ENCODE assay signal across 16 mouse cellular contexts in the genomic region with DNA sequence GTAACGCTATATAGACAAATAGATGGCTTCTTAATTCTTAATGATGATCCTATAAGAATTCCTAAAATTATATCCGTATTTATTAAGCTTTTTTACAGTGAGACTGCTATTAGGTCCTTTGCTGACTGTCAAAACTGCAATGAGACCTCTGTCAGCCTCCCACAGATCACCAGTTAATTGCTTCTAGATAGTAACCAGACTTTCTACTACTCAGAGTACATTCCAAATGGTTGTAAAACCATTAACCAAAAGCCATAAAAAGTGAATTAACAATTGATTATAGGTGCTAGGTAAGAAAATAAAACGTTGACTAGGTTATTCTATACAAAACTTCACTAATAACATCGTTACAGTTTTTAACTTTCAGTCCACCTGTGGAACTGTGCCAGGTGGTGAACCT.
"Had no signal": no experiment of that assay in that cellular context is flagged by ENCODE, and none has a peak within 500 bp of the region (broad histone marks: within the 10 kb centered on the region; RNA-seq: fewer than 3 reads in every experiment).

No protein-coding gene starts in this region.

- H3K27me3 ChIP-seq: neural tube, embryonic 13.5 days; neural tube, embryonic 15.5 days; stomach, embryonic 15.5 days had no signal

- H3K36me3 ChIP-seq: neural tube, embryonic 13.5 days; neural tube, embryonic 15.5 days; stomach, embryonic 15.5 days had no signal

- H3K9ac ChIP-seq: neural tube, embryonic 13.5 days; neural tube, embryonic 15.5 days; stomach, embryonic 15.5 days had no signal

- H3K9me3 ChIP-seq: neural tube, embryonic 13.5 days; neural tube, embryonic 15.5 days; stomach, embryonic 15.5 days had no signal

- H3K27ac ChIP-seq: neural tube, embryonic 13.5 days; neural tube, embryonic 15.5 days; stomach, embryonic 15.5 days; stomach, postnatal 0 days had no signal

- H3K4me3 ChIP-seq: neural tube, embryonic 13.5 days; neural tube, embryonic 15.5 days; stomach, embryonic 15.5 days had no signal

- DNase-seq: retina, postnatal 1 day; right cerebral cortex, adult 18-20 months; right cerebral cortex, postnatal 14 days; right cerebral cortex, postnatal 25 days; right cerebral cortex, postnatal 4 days; spleen, adult 18-20 months; thymus, adult 18-20 months; thymus, adult 2 months; thymus, postnatal 14 days; thymus, postnatal 25 days; thymus, postnatal 36 days; thymus, postnatal 4 days had no signal

- H3K4me2 ChIP-seq: neural tube, embryonic 13.5 days; neural tube, embryonic 15.5 days; stomach, embryonic 15.5 days had no signal

- H3K4me1 ChIP-seq: neural tube, embryonic 13.5 days; neural tube, embryonic 15.5 days; stomach, embryonic 15.5 days had no signal
